Mouse (Mus musculus) forebrain, embryonic 13.5 days (tissue): ENCODE data around the gene Snrpf. TPM values are rescaled to one million over a fixed set of nuclear protein-coding genes. Genes with fewer than 3 reads are reported as not detected.

Experiments
- ATAC-seq: fragments of 200-750 bp; cut with Nextera tagmentation; 2 replicates; pipeline ENCODE4 v1.8.0; 2017
- H3K27ac ChIP-seq: fragments of 300-500 bp; sonication (generic); 2 replicates; pipeline ENCODE4 v1.5.1; 2015; ENCODE audit warnings: inconsistent platforms, mild to moderate bottlenecking, moderate library complexity
- H3K27me3 ChIP-seq: fragments of 300-500 bp; sonication (generic); 2 replicates; pipeline ENCODE4 v1.6.1; 2015; ENCODE audit warnings: mild to moderate bottlenecking, inconsistent platforms
- H3K36me3 ChIP-seq: fragments of 300-500 bp; sonication (generic); 2 replicates; pipeline ENCODE4 v1.6.1; 2015; ENCODE audit warnings: mild to moderate bottlenecking, inconsistent platforms; ENCODE audit not compliant: poor library complexity, severe bottlenecking
- H3K4me1 ChIP-seq: fragments of 300-500 bp; sonication (generic); 2 replicates; pipeline ENCODE4 v1.6.1; 2015; ENCODE audit warnings: inconsistent platforms
- H3K4me2 ChIP-seq: fragments of 300-500 bp; sonication (generic); 2 replicates; pipeline ENCODE4 v1.6.1; 2015; ENCODE audit warnings: inconsistent platforms, mild to moderate bottlenecking, moderate library complexity
- H3K4me3 ChIP-seq: fragments of 300-500 bp; sonication (generic); 2 replicates; pipeline ENCODE4 v1.5.1; 2015; ENCODE audit warnings: mild to moderate bottlenecking, inconsistent platforms
- H3K9ac ChIP-seq: fragments of 300-500 bp; sonication (generic); 2 replicates; pipeline ENCODE4 v1.6.1; 2015; ENCODE audit warnings: mild to moderate bottlenecking, inconsistent platforms
- H3K9me3 ChIP-seq: fragments of 300-500 bp; sonication (generic); replicated peaks from 2 replicates; pipeline ENCODE4 v1.6.1; 2016; ENCODE audit warnings: inconsistent platforms
- WGBS: fragments of 180-500 bp; shearing (Covaris S2); methylation state at CpG from one replicate; pipeline ENCODE4 v1.1.7; 2015; 5-methylcytosine and 5-hydroxymethylcytosine counted together
- polyA plus RNA-seq: library from polyadenylated mRNA; unstranded; fragments of >200 nt; fragmentation: Nextera tagmentation; extraction: Ambion mirVana; gene quantifications from 2 replicates; pipeline ENCODE4 v1.2.1, GENCODE M21; 2015

The Snrpf gene
- polyA plus RNA-seq, 1 experiment from 2014 or later: 146 TPM

DNA sequence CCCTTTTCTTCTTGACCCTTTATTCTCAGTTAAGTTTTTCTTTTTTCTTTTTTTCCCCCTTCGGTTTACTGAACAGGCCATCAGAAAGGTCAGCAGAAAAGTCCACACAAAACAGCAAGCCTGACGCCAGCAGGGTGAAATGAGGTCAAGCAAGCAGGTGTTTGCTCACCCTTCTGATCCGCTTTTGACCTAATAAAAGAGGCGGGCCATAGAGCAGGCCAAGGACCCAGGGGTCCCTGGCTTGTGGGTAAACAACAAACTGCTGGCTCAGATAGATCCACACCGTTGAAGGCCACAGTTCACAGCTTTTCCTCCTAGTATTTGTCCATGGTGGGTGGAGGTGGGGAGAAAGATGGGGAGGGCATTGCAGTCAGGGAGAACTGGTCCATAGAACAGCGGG lies 46.3 kb downstream of the Snrpf start:
- ATAC-seq: no peak
- Histone ChIP-seq H3K9ac (no peak overlapping the region), H3K4me3 (no peak overlapping the region), H3K27me3 (0 out of 2 replicates have a peak, but pooled peaks cover under 1% of the 10 kb centered on the region), H3K4me2 (no peak overlapping the region), H3K27ac (no peak overlapping the region), H3K4me1 (peaks cover 13% of the 10 kb centered on the region), H3K36me3 (no peaks in the 10 kb centered on the region), H3K9me3 (no peaks in the 10 kb centered on the region)
- 45% methylated on average over 6 of the region's 6 CpGs for WGBS

DNA sequence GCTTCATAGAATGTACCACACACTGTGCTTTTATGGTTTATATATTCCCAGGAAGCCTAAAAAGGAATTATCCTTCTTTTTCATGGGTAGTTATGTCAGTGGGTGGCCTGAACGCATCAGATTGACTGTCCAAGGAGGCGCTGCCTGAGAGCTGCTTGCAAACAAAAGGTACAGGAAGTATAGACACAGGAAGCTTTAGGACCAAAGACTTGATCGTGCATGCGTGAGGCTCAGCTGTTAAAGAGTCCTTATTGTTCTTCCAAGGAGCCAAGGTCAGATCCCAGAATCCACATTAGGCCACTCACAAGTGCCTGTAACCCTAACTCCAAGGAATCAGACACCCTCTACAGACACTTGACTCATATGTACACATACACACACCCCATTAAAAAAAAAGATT lies 47.1 kb downstream of the Snrpf start:
- ATAC-seq: no peak
- no peak overlapping the region for H3K27ac ChIP-seq
- H3K9me3 ChIP-seq: no peaks in the 10 kb centered on the region

DNA sequence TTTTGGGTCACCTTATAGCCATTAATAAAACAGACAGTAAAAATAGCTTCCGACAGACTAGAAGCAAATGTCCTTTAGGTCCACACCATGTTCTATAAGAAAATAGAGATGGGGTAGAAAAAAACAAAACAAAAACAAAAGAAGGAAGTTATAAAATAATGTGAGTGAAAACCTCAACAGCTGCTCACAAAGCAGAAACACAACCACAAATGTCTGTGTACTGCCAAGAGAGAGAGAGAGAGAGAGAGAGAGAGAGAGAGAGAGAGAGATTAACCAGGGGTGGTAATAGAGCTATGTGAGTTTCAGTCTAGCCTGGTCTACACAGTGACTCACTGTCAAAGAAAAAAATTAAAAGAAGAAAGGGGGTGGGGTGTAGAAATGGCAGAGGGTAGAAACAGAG lies 47.9 kb downstream of the Snrpf start:
- Histone ChIP-seq H3K36me3 (no peaks in the 10 kb centered on the region), H3K9ac (no peak overlapping the region), H3K27ac (no peak overlapping the region), H3K4me2 (no peak overlapping the region), H3K9me3 (no peaks in the 10 kb centered on the region), H3K4me3 (no peak overlapping the region), H3K27me3 (0 out of 2 replicates have a peak, but pooled peaks cover 8% of the 10 kb centered on the region), H3K4me1 (peaks cover 13% of the 10 kb centered on the region)
- ATAC-seq: no peak
- 95% methylated on average over 1 of the region's 1 CpGs for WGBS

More for the DNA sequence above, 47.1 kb downstream of the Snrpf start:
- Histone ChIP-seq H3K9ac (no peak overlapping the region), H3K27me3 (0 out of 2 replicates have a peak, but pooled peaks cover 8% of the 10 kb centered on the region), H3K4me1 (peaks cover 13% of the 10 kb centered on the region), H3K36me3 (no peaks in the 10 kb centered on the region), H3K4me3 (no peak overlapping the region), H3K4me2 (no peak overlapping the region)
- 35% methylated on average over 4 of the region's 4 CpGs for WGBS

- ATAC-seq: peak; percentile 13; the same call in 1 of the 2 replicates
- H3K27ac ChIP-seq: no peak within 1 kb of the TSS
- peak within 1 kb of the TSS; percentile 68 for H3K4me2 ChIP-seq
- H3K9me3 ChIP-seq: no peaks in the 10 kb centered on the region
- 68% methylated on average over 17 of the region's 17 CpGs for WGBS
- H3K4me3 ChIP-seq: peak within 1 kb of the TSS; percentile 37
- H3K9ac ChIP-seq: peak within 1 kb of the TSS; percentile 43
- peaks cover 9% of the 10 kb centered on the region; the same call in 1 of the 2 replicates for H3K27me3 ChIP-seq
- H3K4me1 ChIP-seq: peaks cover 13% of the 10 kb centered on the region
- no peaks in the 10 kb centered on the region for H3K36me3 ChIP-seq
Observed at GRCm38 (mm10) chr10:93540431-93541210, 48.9 kb downstream of the Snrpf start, which contains the start of gene Ccdc38. Gene Ccdc38 (plus strand): TSS chr10:93540632.

GRCm38 (mm10) chr10:93539775-93540430 lies 49.6 kb downstream of the Snrpf start, which contains the start of gene Amdhd1:
Gene Amdhd1 (minus strand): TSS chr10:93540033.
- Histone ChIP-seq H3K9ac (peak within 1 kb of the TSS; percentile 43), H3K27ac (no peak within 1 kb of the TSS), H3K4me3 (peak within 1 kb of the TSS; percentile 37), H3K36me3 (no peaks in the 10 kb centered on the region), H3K9me3 (no peaks in the 10 kb centered on the region), H3K4me2 (peak within 1 kb of the TSS; percentile 68), H3K27me3 (peaks cover 16% of the 10 kb centered on the region), H3K4me1 (peaks cover 13% of the 10 kb centered on the region)
- WGBS: 3% methylated on average over 35 of the region's 35 CpGs
- ATAC-seq: peak; percentile 94

DNA sequence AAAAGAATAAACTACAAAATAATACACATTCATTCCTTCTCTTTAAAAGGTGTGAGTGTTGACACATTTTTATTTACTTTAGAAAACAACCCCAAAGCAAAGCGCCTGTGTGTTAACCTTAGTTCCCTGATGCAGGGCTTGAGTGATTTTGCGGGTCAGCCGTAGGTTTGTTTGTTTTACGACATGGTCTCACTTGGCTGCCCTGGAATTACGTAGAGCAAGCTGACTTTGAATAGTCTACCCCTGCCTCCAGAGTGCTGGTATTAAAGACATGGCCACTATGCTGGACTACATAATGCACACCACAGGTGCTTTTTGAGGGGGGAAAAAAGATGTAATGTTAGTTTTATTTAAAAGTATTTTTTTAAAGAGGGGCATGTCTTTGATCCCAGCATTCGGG lies 50.7 kb downstream of the Snrpf start:
- Histone ChIP-seq H3K27ac (no peak overlapping the region), H3K4me1 (peaks cover 16% of the 10 kb centered on the region), H3K27me3 (peaks cover 23% of the 10 kb centered on the region), H3K9me3 (no peaks in the 10 kb centered on the region), H3K4me3 (no peak overlapping the region), H3K9ac (no peak overlapping the region), H3K36me3 (no peaks in the 10 kb centered on the region), H3K4me2 (no peak overlapping the region)
- 71% methylated on average over 6 of the region's 6 CpGs for WGBS
- ATAC-seq: no peak

- Histone ChIP-seq H3K27me3 (peaks cover 23% of the 10 kb centered on the region), H3K9ac (no peak overlapping the region), H3K4me2 (no peak overlapping the region), H3K36me3 (no peaks in the 10 kb centered on the region), H3K4me3 (no peak overlapping the region), H3K27ac (no peak overlapping the region), H3K9me3 (no peaks in the 10 kb centered on the region), H3K4me1 (peaks cover 16% of the 10 kb centered on the region)
- WGBS: 96% methylated on average over 2 of the region's 2 CpGs
- no peak for ATAC-seq
Observed at GRCm38 (mm10) chr10:93538287-93538686, 51.2 kb downstream of the Snrpf start.

Other genes with a start within 250 kb of the Snrpf start
- gene Lta4h, start 136.3 kb downstream of the Snrpf start, polyA plus RNA-seq: 110 and 116 TPM in 2 replicates
- gene Hal, start 100.9 kb downstream of the Snrpf start, polyA plus RNA-seq: not detected in 2 replicates
- 0.30 TPM in 1 of 2 replicates, not detected in the other for gene Amdhd1, start 49.7 kb downstream of the Snrpf start, polyA plus RNA-seq
- 0.41 and 0.68 TPM in 2 replicates for gene Ccdc38, start 49.1 kb downstream of the Snrpf start, polyA plus RNA-seq
- 2.1 and 2.7 TPM in 2 replicates for gene Ntn4, start 51.0 kb upstream of the Snrpf start, polyA plus RNA-seq
- gene Usp44, start 241.8 kb upstream of the Snrpf start, polyA plus RNA-seq: 3.0 and 4.1 TPM in 2 replicates